Mouse (Mus musculus) heart, embryonic 13.5 days (tissue): ENCODE data around the gene Btbd2. TPM values are rescaled to one million over a fixed set of nuclear protein-coding genes. Genes with fewer than 3 reads are reported as not detected.

ENCODE experiments used
- ATAC-seq: fragments of 200-750 bp; cut with Nextera tagmentation; 2 replicates; pipeline ENCODE4 v1.8.0; 2017; ENCODE audit warnings: moderate TSS enrichment; ENCODE audit not compliant: insufficient number of reproducible peaks, low FRiP score, low TSS enrichment; ENCODE audit errors: extremely low read depth
- H3K27ac ChIP-seq: fragments of 300-500 bp; sonication (generic); replicated peaks from 2 replicates; pipeline ENCODE4 v1.5.1; 2015; ENCODE audit warnings: moderate library complexity, mild to moderate bottlenecking, inconsistent platforms
- H3K27me3 ChIP-seq: fragments of 300-500 bp; sonication (generic); replicated peaks from 2 replicates; pipeline ENCODE4 v1.6.1; 2015; ENCODE audit warnings: mild to moderate bottlenecking, inconsistent platforms
- H3K36me3 ChIP-seq: fragments of 300-500 bp; sonication (generic); 2 replicates; pipeline ENCODE4 v1.6.1; 2015; ENCODE audit warnings: mild to moderate bottlenecking, inconsistent platforms
- H3K4me1 ChIP-seq: fragments of 300-500 bp; sonication (generic); 2 replicates; pipeline ENCODE4 v1.6.1; 2015; ENCODE audit warnings: inconsistent platforms
- H3K4me2 ChIP-seq: fragments of 300-500 bp; sonication (generic); 2 replicates; pipeline ENCODE4 v1.6.1; 2015; ENCODE audit warnings: inconsistent platforms, mild to moderate bottlenecking, moderate library complexity
- H3K4me3 ChIP-seq: fragments of 300-500 bp; sonication (generic); 2 replicates; pipeline ENCODE4 v1.5.1; 2015; ENCODE audit warnings: moderate library complexity, mild to moderate bottlenecking, inconsistent platforms
- H3K9ac ChIP-seq: fragments of 300-500 bp; sonication (generic); 2 replicates; pipeline ENCODE4 v1.6.1; 2015; ENCODE audit warnings: inconsistent platforms, mild to moderate bottlenecking, moderate library complexity
- H3K9me3 ChIP-seq: fragments of 300-500 bp; sonication (generic); 2 replicates; pipeline ENCODE4 v1.6.1; 2016; ENCODE audit warnings: inconsistent platforms
- WGBS: fragments of 180-500 bp; shearing (Covaris S2); methylation state at CpG from one replicate; pipeline ENCODE4 v1.1.7; 2015; ENCODE audit warnings: mixed read lengths; 5-methylcytosine and 5-hydroxymethylcytosine counted together
- polyA plus RNA-seq: library from polyadenylated mRNA; unstranded; fragments of >200 nt; fragmentation: Nextera tagmentation; extraction: Ambion mirVana; gene quantifications from 2 replicates; pipeline ENCODE4 v1.2.1, GENCODE M21; 2015

Btbd2 gene
- polyA plus RNA-seq, 1 experiment from 2014 or later: 50.9 TPM

- Histone ChIP-seq H3K9me3 (no peaks in the 10 kb centered on the region), H3K27me3 (no peaks in the 10 kb centered on the region), H3K4me2 (peak overlapping the region; percentile 24), H3K4me1 (peaks cover 70% of the 10 kb centered on the region), H3K36me3 (peaks cover 35% of the 10 kb centered on the region), H3K27ac (no peak overlapping the region), H3K4me3 (no peak overlapping the region), H3K9ac (0 out of 2 replicates have a peak overlapping the region, but pooled peaks have one; percentile 24)
- no peak for ATAC-seq
- WGBS: 49% methylated on average over 9 of the region's 9 CpGs
Measured at GRCm38 (mm10) chr10:80697812-80698211, 40.9 kb upstream of the Btbd2 start.

- peaks cover 39% of the 10 kb centered on the region for H3K36me3 ChIP-seq
- peaks cover 69% of the 10 kb centered on the region for H3K4me1 ChIP-seq
- no peak for ATAC-seq
- no peaks in the 10 kb centered on the region for H3K9me3 ChIP-seq
- H3K9ac ChIP-seq: no peak overlapping the region
- 90% methylated on average over 8 of the region's 8 CpGs for WGBS
- no peak overlapping the region for H3K27ac ChIP-seq
- H3K27me3 ChIP-seq: no peaks in the 10 kb centered on the region
- H3K4me2 ChIP-seq: peak overlapping the region; percentile 24
- no peak overlapping the region for H3K4me3 ChIP-seq
Measured at GRCm38 (mm10) chr10:80697393-80697787, 40.5 kb upstream of the Btbd2 start.

GRCm38 (mm10) chr10:80696502-80697392, 39.9 kb upstream of the Btbd2 start:
- H3K9ac ChIP-seq: peak overlapping the region; percentile 39

GRCm38 (mm10) chr10:80695801-80696501, 39.1 kb upstream of the Btbd2 start:
- Histone ChIP-seq H3K27me3 (no peaks in the 10 kb centered on the region), H3K4me1 (peaks cover 67% of the 10 kb centered on the region), H3K9ac (peak overlapping the region; percentile 39), H3K9me3 (no peaks in the 10 kb centered on the region), H3K27ac (peak overlapping the region; percentile 20), H3K4me3 (no peak overlapping the region), H3K4me2 (no peak overlapping the region), H3K36me3 (peaks cover 49% of the 10 kb centered on the region)
- WGBS: 72% methylated on average over 10 of the region's 10 CpGs
- no peak for ATAC-seq

More at GRCm38 (mm10) chr10:80696502-80697392, 39.9 kb upstream of the Btbd2 start:
- WGBS: 52% methylated on average over 12 of the region's 12 CpGs
- H3K4me3 ChIP-seq: no peak overlapping the region
- no peak for ATAC-seq
- H3K27me3 ChIP-seq: no peaks in the 10 kb centered on the region
- H3K4me2 ChIP-seq: no peak overlapping the region
- peak overlapping the region; percentile 20 for H3K27ac ChIP-seq
- H3K9me3 ChIP-seq: no peaks in the 10 kb centered on the region
- H3K4me1 ChIP-seq: peaks cover 71% of the 10 kb centered on the region
- H3K36me3 ChIP-seq: peaks cover 41% of the 10 kb centered on the region

GRCm38 (mm10) chr10:80695186-80695585, 38.3 kb upstream of the Btbd2 start:
- H3K4me3 ChIP-seq: no peak overlapping the region
- H3K9ac ChIP-seq: no peak overlapping the region

GRCm38 (mm10) chr10:80694159-80694938, 37.5 kb upstream of the Btbd2 start:
- Histone ChIP-seq H3K4me2 (no peak overlapping the region), H3K4me3 (no peak overlapping the region), H3K4me1 (peaks cover 52% of the 10 kb centered on the region), H3K9me3 (no peaks in the 10 kb centered on the region), H3K9ac (0 out of 2 replicates have a peak overlapping the region, but pooled peaks have one; percentile 8), H3K27me3 (no peaks in the 10 kb centered on the region), H3K36me3 (peaks cover 64% of the 10 kb centered on the region), H3K27ac (0 out of 2 replicates have a peak overlapping the region, but pooled peaks have one; percentile 2)
- WGBS: 87% methylated on average over 13 of the region's 13 CpGs
- ATAC-seq: no peak

More at GRCm38 (mm10) chr10:80695186-80695585, 38.3 kb upstream of the Btbd2 start:
- no peak overlapping the region for H3K4me2 ChIP-seq
- H3K27me3 ChIP-seq: no peaks in the 10 kb centered on the region
- peaks cover 59% of the 10 kb centered on the region for H3K4me1 ChIP-seq
- ATAC-seq: no peak
- WGBS: 65% methylated on average over 2 of the region's 2 CpGs
- H3K27ac ChIP-seq: 0 out of 2 replicates have a peak overlapping the region, but pooled peaks have one; percentile 10
- no peaks in the 10 kb centered on the region for H3K9me3 ChIP-seq
- H3K36me3 ChIP-seq: peaks cover 56% of the 10 kb centered on the region

- ATAC-seq: no peak
- peaks cover 45% of the 10 kb centered on the region for H3K4me1 ChIP-seq
- H3K36me3 ChIP-seq: peaks cover 66% of the 10 kb centered on the region
Measured at GRCm38 (mm10) chr10:80693401-80694045, 36.7 kb upstream of the Btbd2 start.

GRCm38 (mm10) chr10:80692249-80693165, 35.6 kb upstream of the Btbd2 start:
- Histone ChIP-seq H3K4me2 (no peak overlapping the region), H3K4me3 (no peak overlapping the region), H3K27ac (peak overlapping the region; percentile 15; the same call in 1 of the 2 replicates), H3K9ac (peak overlapping the region; percentile 33; the same call in 1 of the 2 replicates), H3K4me1 (peaks cover 35% of the 10 kb centered on the region), H3K36me3 (peaks cover 68% of the 10 kb centered on the region), H3K9me3 (no peaks in the 10 kb centered on the region), H3K27me3 (no peaks in the 10 kb centered on the region)
- ATAC-seq: no peak
- 76% methylated on average over 14 of the region's 14 CpGs for WGBS

More at GRCm38 (mm10) chr10:80693401-80694045, 36.7 kb upstream of the Btbd2 start:
- Histone ChIP-seq H3K4me3 (no peak overlapping the region), H3K27me3 (no peaks in the 10 kb centered on the region), H3K4me2 (no peak overlapping the region), H3K9ac (peak overlapping the region; percentile 19), H3K27ac (no peak overlapping the region), H3K9me3 (no peaks in the 10 kb centered on the region)
- WGBS: 86% methylated on average over 12 of the region's 12 CpGs

GRCm38 (mm10) chr10:80687850-80688249, 31.0 kb upstream of the Btbd2 start:
- Histone ChIP-seq H3K36me3 (peaks cover 87% of the 10 kb centered on the region), H3K4me1 (peaks cover 10% of the 10 kb centered on the region), H3K27ac (no peak overlapping the region), H3K4me2 (no peak overlapping the region), H3K9ac (no peak overlapping the region), H3K9me3 (no peaks in the 10 kb centered on the region), H3K4me3 (no peak overlapping the region), H3K27me3 (no peaks in the 10 kb centered on the region)
- WGBS: 51% methylated on average over 5 of the region's 5 CpGs
- no peak for ATAC-seq

GRCm38 (mm10) chr10:80686617-80687016, 29.7 kb upstream of the Btbd2 start:
- WGBS: 89% methylated on average over 3 of the region's 3 CpGs
- Histone ChIP-seq H3K4me2 (no peak overlapping the region), H3K4me1 (peaks cover 8% of the 10 kb centered on the region), H3K9me3 (no peaks in the 10 kb centered on the region), H3K4me3 (no peak overlapping the region), H3K27me3 (no peaks in the 10 kb centered on the region), H3K27ac (no peak overlapping the region), H3K36me3 (peaks cover 81% of the 10 kb centered on the region), H3K9ac (no peak overlapping the region)
- ATAC-seq: no peak
